Mouse (Mus musculus): Measurements from ENCODE around the gene R3hdml.

DNA sequence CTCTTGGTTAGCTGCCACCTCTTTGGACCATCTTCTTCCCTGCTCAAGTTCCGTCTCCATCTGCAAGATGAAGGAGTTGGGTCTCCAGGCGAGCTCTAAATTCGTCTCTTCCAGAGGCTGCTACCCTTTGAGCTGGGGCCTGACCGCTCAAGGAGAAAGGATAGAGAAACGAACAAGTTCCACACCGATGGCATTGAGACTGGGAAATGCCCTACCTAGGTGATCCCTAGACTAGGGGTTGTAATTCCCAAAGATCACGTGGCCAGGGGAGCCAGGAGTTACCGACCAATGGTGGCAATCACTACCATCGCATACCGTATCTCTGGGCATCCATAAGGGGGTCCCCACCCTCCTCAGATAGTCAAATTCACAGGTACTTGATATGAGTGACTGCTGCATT is 50.6 kb downstream of the R3hdml start:
- no peak for TF ChIP-seq CTCF (IDR thresholded peaks at IDR 0.05; ENCODE audit: low read depth)
- no peak for TF ChIP-seq EP300 (IDR thresholded peaks at IDR 0.05; ENCODE audit: low read depth)
